Mouse (Mus musculus) adrenal gland, postnatal 36 days (tissue): ENCODE measurements at regions not wholly inside any gene's neighbourhood (a gene's known extent, or its start where the extent isn't known, plus 50 kb on each side); places are given as distances from the start of the nearest gene placed in this dataset.

Experiments
- DNase-seq, 2 experiments: peaks; one replicate each; pipeline ENCODE4 v3.0.0; 2021; ENCODE audit warnings: mixed read lengths in 1 of 2

GRCm38 (mm10) chr3:14952169-14952729 is 66.2 kb downstream of the Car2 start:
- DNase-seq = no peak

GRCm38 (mm10) chr3:14952951-14953350 is 66.9 kb downstream of the Car2 start:
- no peak for DNase-seq

- peak; percentile 47 to 48 for DNase-seq
Measured at GRCm38 (mm10) chr3:14957481-14957880, 71.4 kb downstream of the Car2 start.

GRCm38 (mm10) chr3:14958277-14958676 is 72.2 kb downstream of the Car2 start:
- no peak for DNase-seq

GRCm38 (mm10) chr3:14959586-14959985 is 73.5 kb downstream of the Car2 start:
- DNase-seq = peak in 1 of 2 experiments; percentile 10

GRCm38 (mm10) chr3:14964795-14965194 is 78.7 kb downstream of the Car2 start:
- no peak for DNase-seq

- no peak for DNase-seq
Measured at GRCm38 (mm10) chr3:14965438-14966044, 79.5 kb downstream of the Car2 start.

- no peak for DNase-seq
Measured at GRCm38 (mm10) chr3:14967235-14967634, 81.2 kb downstream of the Car2 start.

- DNase-seq = no peak
Measured at GRCm38 (mm10) chr3:14968345-14968744, 82.3 kb downstream of the Car2 start.

GRCm38 (mm10) chr3:14969698-14970097 is 83.6 kb downstream of the Car2 start:
- no peak for DNase-seq

- no peak for DNase-seq
Measured at GRCm38 (mm10) chr3:14971647-14972046, 85.6 kb downstream of the Car2 start.

- DNase-seq = no peak
Measured at GRCm38 (mm10) chr3:14974758-14975157, 88.7 kb downstream of the Car2 start.

GRCm38 (mm10) chr3:14975203-14975602 is 89.1 kb downstream of the Car2 start:
- DNase-seq = no peak

- no peak for DNase-seq
Measured at GRCm38 (mm10) chr3:14979116-14979613, 93.1 kb downstream of the Car2 start.

- DNase-seq = no peak
Measured at GRCm38 (mm10) chr3:14989635-14990034, 103.6 kb downstream of the Car2 start.

- no peak for DNase-seq
Measured at GRCm38 (mm10) chr3:14993936-14994335, 107.9 kb downstream of the Car2 start.

- DNase-seq = no peak
Measured at GRCm38 (mm10) chr3:14997241-14997640, 111.2 kb downstream of the Car2 start.

GRCm38 (mm10) chr3:14998521-14998920 is 112.4 kb downstream of the Car2 start:
- DNase-seq = no peak

GRCm38 (mm10) chr3:14999411-14999810 is 113.3 kb downstream of the Car2 start:
- DNase-seq = no peak

GRCm38 (mm10) chr3:14999914-15000313 is 113.8 kb downstream of the Car2 start:
- no peak for DNase-seq

- DNase-seq = no peak
Measured at GRCm38 (mm10) chr3:15000657-15001056, 114.6 kb downstream of the Car2 start.

GRCm38 (mm10) chr3:15007821-15008220 is 121.7 kb downstream of the Car2 start:
- DNase-seq = peak; percentile 42 to 51

- no peak for DNase-seq
Measured at GRCm38 (mm10) chr3:15008501-15008900, 122.4 kb downstream of the Car2 start.

GRCm38 (mm10) chr3:15009747-15010146 is 123.7 kb downstream of the Car2 start:
- DNase-seq = no peak
